Mouse (Mus musculus) CH12.LX (cell line): ENCODE data around the gene Arhgef10l. TPM values are rescaled to one million over a fixed set of nuclear protein-coding genes. Genes with fewer than 3 reads are reported as not detected.

Source experiments
- DNase-seq: peaks from one replicate; pipeline ENCODE4 v3.0.0-alpha.2; 2013; ENCODE audit errors: extremely low read depth
- H3K27ac ChIP-seq: 2 replicates; pipeline ENCODE4 v1.5.1; 2012; ENCODE audit warnings: low read depth, mild to moderate bottlenecking, control low read depth, moderate library complexity; ENCODE audit not compliant: insufficient read depth
- H3K27me3 ChIP-seq: replicated peaks from 2 replicates; pipeline ENCODE3; 2012; ENCODE audit warnings: inconsistent platforms
- H3K36me3 ChIP-seq, 2 experiments: replicated peaks in 1 of 2; 2 replicates each; pipeline versions ENCODE3 to v1.6.1; 2012; ENCODE audit warnings: inconsistent platforms in 1 of 2, low read length in 1 of 2, mild to moderate bottlenecking in 1 of 2, mixed read lengths in 1 of 2, moderate library complexity in 1 of 2; ENCODE audit not compliant: control insufficient read depth in 1 of 2, insufficient read depth in 1 of 2
- H3K4me1 ChIP-seq, 2 experiments: 2 replicates each; pipeline ENCODE4 v1.6.1; 2012; ENCODE audit warnings: inconsistent platforms in 1 of 2, moderate library complexity in 1 of 2; ENCODE audit not compliant: insufficient read depth in 2 of 2, control insufficient read depth in 1 of 2
- H3K4me2 ChIP-seq: 2 replicates; pipeline ENCODE4 v1.6.1; 2012; ENCODE audit warnings: low read depth, mild to moderate bottlenecking, control low read depth; ENCODE audit not compliant: poor library complexity, insufficient read depth, severe bottlenecking
- H3K4me3 ChIP-seq, 3 experiments: fragments of 150-350 bp in 1 of 3; sonication (generic) in 1 of 3; replicated peaks in 1 of 3; 2 replicates each; pipeline versions ENCODE3 to v1.5.1; 2011 to 2012; ENCODE audit warnings: low read depth in 2 of 3, low read length in 2 of 3, mild to moderate bottlenecking in 2 of 3, moderate library complexity in 2 of 3, control low read depth in 1 of 3, improper control_type of control experiment in 1 of 3, inconsistent platforms in 1 of 3, mixed read lengths in 1 of 3; ENCODE audit not compliant: poor library complexity in 1 of 3
- H3K79me2 ChIP-seq: replicated peaks from 2 replicates; pipeline ENCODE4 v1.6.1; 2012; ENCODE audit warnings: mild to moderate bottlenecking, moderate library complexity; ENCODE audit not compliant: control insufficient read depth, poor library complexity, insufficient read depth, severe bottlenecking; ENCODE audit errors: extremely low read depth
- H3K9ac ChIP-seq: 2 replicates; pipeline ENCODE4 v1.6.1; 2012; ENCODE audit warnings: low read depth, mild to moderate bottlenecking, control low read depth, moderate library complexity; ENCODE audit not compliant: insufficient read depth
- H3K9me3 ChIP-seq: replicated peaks from 2 replicates; pipeline ENCODE3; 2012; ENCODE audit warnings: low read length, inconsistent platforms, mixed read lengths
- E2F4 ChIP-seq: IDR thresholded peaks from 2 replicates; pipeline ENCODE4 v1.6.1; 2011; ENCODE audit warnings: low read depth, low read length, improper control_type of control experiment; ENCODE audit not compliant: insufficient replicate concordance
- IRF4 ChIP-seq: IDR thresholded peaks from 2 replicates; pipeline ENCODE4 v1.6.1; 2014; ENCODE audit warnings: low read depth, mild to moderate bottlenecking, inconsistent platforms, low read length, improper control_type of control experiment
- JUN ChIP-seq: IDR thresholded peaks from 2 replicates; pipeline ENCODE4 v1.6.1; 2011; ENCODE audit warnings: low read depth, mild to moderate bottlenecking, low read length, improper control_type of control experiment, moderate library complexity; ENCODE audit not compliant: insufficient read depth
- JUND ChIP-seq: conservative IDR thresholded peaks from 2 replicates; pipeline ENCODE4 v1.6.1; 2011; ENCODE audit warnings: low read depth, low read length, improper control_type of control experiment
- KAT2A ChIP-seq: IDR thresholded peaks from 2 replicates; pipeline ENCODE4 v1.6.1; 2012; ENCODE audit warnings: low read length, improper control_type of control experiment, inconsistent platforms; ENCODE audit not compliant: insufficient replicate concordance
- MAFK ChIP-seq: IDR thresholded peaks from 2 replicates; pipeline ENCODE4 v1.6.1; 2011; ENCODE audit warnings: low read length, improper control_type of control experiment; ENCODE audit not compliant: insufficient replicate concordance
- MAX ChIP-seq: IDR thresholded peaks from 2 replicates; pipeline ENCODE4 v1.6.1; 2011; ENCODE audit warnings: low read length, improper control_type of control experiment
- MAZ ChIP-seq: IDR thresholded peaks from 2 replicates; pipeline ENCODE4 v1.6.1; 2012; ENCODE audit warnings: low read depth, mild to moderate bottlenecking, inconsistent platforms, low read length, improper control_type of control experiment, moderate library complexity
- MYC ChIP-seq: IDR thresholded peaks from 2 replicates; pipeline ENCODE4 v1.6.1; 2011; ENCODE audit warnings: low read depth, mild to moderate bottlenecking, improper control_type of control experiment, low read length
- NELFE ChIP-seq: IDR thresholded peaks from 2 replicates; pipeline ENCODE4 v1.6.1; 2011; ENCODE audit warnings: low read depth, low read length, improper control_type of control experiment
- PAX5 ChIP-seq: IDR thresholded peaks from 2 replicates; pipeline ENCODE4 v1.6.1; 2012; ENCODE audit warnings: low read length, inconsistent platforms, mixed read lengths
- POLR2A ChIP-seq: IDR thresholded peaks from 2 replicates; pipeline ENCODE4 v1.6.1; 2011; ENCODE audit warnings: low read depth, mild to moderate bottlenecking, improper control_type of control experiment, low read length
- POLR2AphosphoS2 ChIP-seq: IDR thresholded peaks from 2 replicates; pipeline ENCODE4 v1.6.1; 2011; ENCODE audit warnings: low read depth, low read length, improper control_type of control experiment
- SMC3 ChIP-seq: IDR thresholded peaks from 2 replicates; pipeline ENCODE4 v1.6.1; 2011; ENCODE audit warnings: low read depth, low read length, improper control_type of control experiment
- TBP ChIP-seq: conservative IDR thresholded peaks from 2 replicates; pipeline ENCODE4 v1.6.1; 2011; ENCODE audit warnings: low read depth, low read length, improper control_type of control experiment
- TCF12 ChIP-seq: IDR thresholded peaks from 2 replicates; pipeline ENCODE4 v1.6.1; 2014; ENCODE audit warnings: low read depth, mild to moderate bottlenecking, inconsistent platforms, low read length, improper control_type of control experiment
- USF1 ChIP-seq: IDR thresholded peaks from 2 replicates; pipeline ENCODE4 v1.6.1; 2014; ENCODE audit warnings: low read depth, mild to moderate bottlenecking, inconsistent platforms, low read length, improper control_type of control experiment
- ZC3H11A ChIP-seq: IDR thresholded peaks from 2 replicates; pipeline ENCODE4 v1.6.1; 2012; ENCODE audit warnings: low read depth, mild to moderate bottlenecking, inconsistent platforms, low read length, improper control_type of control experiment
- dilution Hi-C: fragments of 300-500 bp; cut with MboI; formaldehyde crosslinking; loops from 2 replicates; pipeline ENCODE4 v1.14.3; 2020; ENCODE audit warnings: low sequenced_read_pairs; ENCODE audit not compliant: extremely low pct_unique_long_range_greater_than_20kb, extremely low pct_ligation_motif_present
- in situ Hi-C: fragments of 300-500 bp; cut with MboI; formaldehyde crosslinking; loops from 3 replicates; pipeline ENCODE4 v1.14.3; 2019; ENCODE audit warnings: low sequenced_read_pairs, low pct_ligation_motif_present, low pct_unique_long_range_greater_than_20kb, mixed read lengths
- polyA plus RNA-seq: library from polyadenylated mRNA; unstranded; fragments of >175 nt; gene quantifications from 2 replicates; pipeline ENCODE4 v1.2.1, GENCODE M21; 2012; ENCODE audit warnings: low read depth; ENCODE audit not compliant: insufficient read length
- total RNA-seq, 2 experiments: library from RNA; depleted of rRNA; stranded (reverse); fragments of 300-350 nt in 1 of 2; fragments of >200 nt in 1 of 2; gene quantifications; 2 replicates each; pipeline ENCODE4 v1.2.3; 2012 to 2014

The Arhgef10l gene
- 4.5 and 5.9 TPM in 2 replicates for total RNA-seq (2012; rRNA removed)
- 9.7 and 10.2 TPM in 2 replicates for total RNA-seq (2014; rRNA removed)
- polyA plus RNA-seq = 14.6 and 15.8 TPM in 2 replicates

DNA sequence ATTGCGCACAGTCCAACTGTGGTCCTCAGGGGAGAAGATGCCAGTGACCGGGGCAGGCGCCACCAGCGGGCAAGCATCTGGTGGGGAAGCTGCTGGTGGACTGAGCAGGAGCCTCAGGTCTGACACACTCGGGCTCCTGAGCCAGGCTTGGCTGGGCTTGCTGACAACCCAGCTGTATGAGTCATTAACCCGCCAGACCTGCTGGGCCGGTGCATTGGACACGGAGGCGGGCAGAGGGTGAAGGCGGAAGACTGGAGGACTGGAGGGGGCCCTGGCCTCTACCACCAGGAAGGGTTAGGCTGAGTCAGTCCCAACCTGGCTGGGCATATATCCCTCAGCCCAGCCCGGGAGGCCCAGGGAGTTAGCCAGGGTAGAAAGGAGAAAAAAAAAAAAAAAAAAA is at the start of gene Arhgef10l:
TSS of gene Arhgef10l (minus strand) at position 253 of the 400 bp plus-strand sequence.
- H3K9me3 ChIP-seq = no peaks in the 10 kb centered on the region
- no peak for TF ChIP-seq USF1
- TF ChIP-seq ZC3H11A = no peak
- TF ChIP-seq MAZ = no peak
- no peak for TF ChIP-seq MYC
- TF ChIP-seq IRF4 = no peak
- TF ChIP-seq JUN = no peak
- TF ChIP-seq JUND = no peak
- no peak for TF ChIP-seq TCF12
- TF ChIP-seq NELFE = no peak
- no peak for TF ChIP-seq KAT2A
- no peak for TF ChIP-seq E2F4
- TF ChIP-seq PAX5 = no peak
- no peak for TF ChIP-seq TBP
- no peak for TF ChIP-seq POLR2AphosphoS2
- no peak for TF ChIP-seq SMC3
- TF ChIP-seq MAFK = no peak
- H3K4me2 ChIP-seq = no peak within 1 kb of the TSS
- peaks cover 0 to 14% of the 10 kb centered on the region in 2 experiments; a peak in 2 of 4 replicates for H3K4me1 ChIP-seq
- no peaks in the 10 kb centered on the region for H3K36me3 ChIP-seq
- DNase-seq = no peak
- H3K79me2 ChIP-seq = no peaks in the 10 kb centered on the region
- peaks cover 64% of the 10 kb centered on the region for H3K27me3 ChIP-seq
- H3K9ac ChIP-seq = no peak within 1 kb of the TSS
- H3K4me3 ChIP-seq = no peak within 1 kb of the TSS
- H3K27ac ChIP-seq = no peak within 1 kb of the TSS
- dilution Hi-C loops (no loop called here), in situ Hi-C loops (no loop called here)

DNA sequence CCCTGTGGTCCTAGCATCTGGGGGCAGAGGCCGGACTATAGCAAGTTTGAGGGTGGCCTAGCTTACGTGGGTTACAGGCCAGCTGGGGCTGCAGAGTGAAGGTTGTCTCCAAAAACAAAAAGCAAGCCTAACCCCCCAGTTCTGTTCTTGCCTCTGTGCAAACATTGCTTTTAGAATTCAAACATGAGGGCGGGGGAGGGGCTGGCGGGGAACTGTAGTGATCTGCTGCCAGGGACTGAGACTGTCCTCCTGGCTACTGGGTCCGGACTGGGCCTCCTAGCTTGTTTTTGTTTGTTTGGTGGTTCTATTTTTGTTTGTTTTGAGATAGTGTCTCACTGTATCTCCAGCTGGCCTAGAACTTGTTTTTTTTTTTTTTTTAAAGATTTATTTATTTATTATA is 48.8 kb upstream of the Arhgef10l start:
- no peaks in the 10 kb centered on the region for H3K27me3 ChIP-seq
- peaks cover 94 to 97% of the 10 kb centered on the region in 2 experiments for H3K36me3 ChIP-seq
- in situ Hi-C loops (loop anchor here (5.0 kb wide), 1 partner anchor 37 kb away; no protein-coding TSS in a partner anchor), dilution Hi-C loops (no loop called here)
- H3K9me3 ChIP-seq = no peaks in the 10 kb centered on the region
- no peak overlapping the region for H3K4me2 ChIP-seq
- no peak overlapping the region for H3K27ac ChIP-seq
- peaks cover 2 to 47% of the 10 kb centered on the region in 2 experiments; a peak in 2 of 4 replicates for H3K4me1 ChIP-seq
- no peak overlapping the region for H3K9ac ChIP-seq
- H3K79me2 ChIP-seq = peaks cover 10% of the 10 kb centered on the region
- H3K4me3 ChIP-seq = no peak overlapping the region
- no peak for TF ChIP-seq POLR2A
- no peak for TF ChIP-seq MAX
- DNase-seq = no peak
